Mouse (Mus musculus) kidney, postnatal 0 days (tissue): ENCODE data around the gene Adam10. TPM values are rescaled to one million over a fixed set of nuclear protein-coding genes. Genes with fewer than 3 reads are reported as not detected.

Experiments used
- ATAC-seq: fragments of 200-750 bp; cut with Nextera tagmentation; replicated peaks from 2 replicates; pipeline ENCODE4 v1.8.0; 2017; ENCODE audit warnings: low read depth, moderate number of reproducible peaks, moderate TSS enrichment, moderate library complexity; ENCODE audit not compliant: low FRiP score
- DNase-seq: peaks from one replicate; pipeline ENCODE4 v3.0.0-alpha.2; 2016; ENCODE audit warnings: low spot score
- H3K27ac ChIP-seq: fragments of 300-500 bp; sonication (generic); 2 replicates; pipeline ENCODE4 v1.5.1; 2014; ENCODE audit warnings: mild to moderate bottlenecking
- H3K27me3 ChIP-seq: fragments of 300-500 bp; sonication (generic); 2 replicates; pipeline ENCODE4 v1.6.1; 2014; ENCODE audit warnings: low read length, mixed read lengths; ENCODE audit not compliant: insufficient read depth
- H3K36me3 ChIP-seq: fragments of 300-500 bp; sonication (generic); 2 replicates; pipeline ENCODE4 v1.6.1; 2014; ENCODE audit warnings: low read length, mixed read lengths; ENCODE audit not compliant: insufficient read depth
- H3K4me1 ChIP-seq: fragments of 300-500 bp; sonication (generic); replicated peaks from 2 replicates; pipeline ENCODE4 v1.6.1; 2014; ENCODE audit warnings: antibody characterized with exemption, low read length, mixed read lengths; ENCODE audit not compliant: insufficient read depth
- H3K4me2 ChIP-seq: fragments of 300-500 bp; sonication (generic); 2 replicates; pipeline ENCODE4 v1.6.1; 2014; ENCODE audit warnings: mild to moderate bottlenecking, low read length, moderate library complexity, mixed read lengths
- H3K4me3 ChIP-seq: fragments of 300-500 bp; sonication (generic); replicated peaks from 2 replicates; pipeline ENCODE4 v1.5.1; 2014; ENCODE audit warnings: low read depth, low read length
- H3K9ac ChIP-seq: fragments of 300-500 bp; sonication (generic); 2 replicates; pipeline ENCODE4 v1.6.1; 2014; ENCODE audit warnings: low read depth, low read length
- H3K9me3 ChIP-seq: fragments of 300-500 bp; sonication (generic); replicated peaks from 2 replicates; pipeline ENCODE4 v1.6.1; 2016; ENCODE audit warnings: low read length, inconsistent platforms, mixed read lengths
- CTCF ChIP-seq: IDR thresholded peaks from 2 replicates; pipeline ENCODE4 v1.5.1; 2016; ENCODE audit warnings: antibody characterized with exemption, low read depth, mild to moderate bottlenecking, moderate library complexity
- WGBS: fragments of 180-500 bp; shearing (Covaris S2); extraction: QIAGEN DNeasy Blood & Tissue Kit; methylation state at CpG from one replicate; pipeline ENCODE4 v1.1.7; 2014; 5-methylcytosine and 5-hydroxymethylcytosine counted together
- polyA plus RNA-seq: library from polyadenylated mRNA; unstranded; fragments of >200 nt; fragmentation: Nextera tagmentation; extraction: Ambion mirVana; gene quantifications from 2 replicates; pipeline ENCODE4 v1.2.1, GENCODE M21; 2015

The Adam10 gene
- polyA plus RNA-seq, 1 experiment from 2014 or later: 70.5 TPM

- DNase-seq (no peak), ATAC-seq (no peak)
- H3K36me3 ChIP-seq: no peaks in the 10 kb centered on the region
- H3K4me3 ChIP-seq: no peak overlapping the region
- no peak for TF ChIP-seq CTCF
- no peaks in the 10 kb centered on the region for H3K9me3 ChIP-seq
- no peaks in the 10 kb centered on the region for H3K27me3 ChIP-seq
- no peak overlapping the region for H3K4me2 ChIP-seq
- H3K4me1 ChIP-seq: 0 out of 2 replicates have a peak, but pooled peaks cover 10% of the 10 kb centered on the region
- H3K27ac ChIP-seq: no peak overlapping the region
- WGBS: 74% methylated on average over 2 of the region's 2 CpGs
- no peak overlapping the region for H3K9ac ChIP-seq
Measured at GRCm38 (mm10) chr9:70658266-70658665, 20.5 kb upstream of the Adam10 start.

- Histone ChIP-seq H3K27me3 (no peaks in the 10 kb centered on the region), H3K9me3 (no peaks in the 10 kb centered on the region), H3K4me1 (no peaks in the 10 kb centered on the region), H3K4me2 (no peak overlapping the region), H3K9ac (no peak overlapping the region), H3K27ac (no peak overlapping the region), H3K36me3 (no peaks in the 10 kb centered on the region), H3K4me3 (no peak overlapping the region)
- TF ChIP-seq CTCF: no peak
- ATAC-seq (no peak), DNase-seq (no peak)
- WGBS: 84% methylated on average over 4 of the region's 4 CpGs
Measured at GRCm38 (mm10) chr9:70664847-70665246, 13.9 kb upstream of the Adam10 start.

- 76% methylated on average over 16 of the region's 16 CpGs for WGBS
- DNase-seq (no peak), ATAC-seq (no peak)
- H3K27ac ChIP-seq: no peak overlapping the region
- H3K4me3 ChIP-seq: no peak overlapping the region
- H3K27me3 ChIP-seq: no peaks in the 10 kb centered on the region
- no peaks in the 10 kb centered on the region for H3K4me1 ChIP-seq
- H3K36me3 ChIP-seq: no peaks in the 10 kb centered on the region
- H3K9ac ChIP-seq: no peak overlapping the region
- H3K9me3 ChIP-seq: no peaks in the 10 kb centered on the region
- no peak for TF ChIP-seq CTCF
- no peak overlapping the region for H3K4me2 ChIP-seq
Measured at GRCm38 (mm10) chr9:70665372-70666145, 13.2 kb upstream of the Adam10 start.

GRCm38 (mm10) chr9:70666811-70667210 is 12.0 kb upstream of the Adam10 start:
- H3K27me3 ChIP-seq: no peaks in the 10 kb centered on the region

GRCm38 (mm10) chr9:70668048-70668447 is 10.7 kb upstream of the Adam10 start:
- DNase-seq (no peak), ATAC-seq (no peak)
- peak; percentile 52 for TF ChIP-seq CTCF
- Histone ChIP-seq H3K27ac (no peak overlapping the region), H3K4me1 (no peaks in the 10 kb centered on the region), H3K9me3 (no peaks in the 10 kb centered on the region), H3K9ac (no peak overlapping the region), H3K4me2 (no peak overlapping the region), H3K36me3 (no peaks in the 10 kb centered on the region), H3K4me3 (no peak overlapping the region), H3K27me3 (no peaks in the 10 kb centered on the region)

More at GRCm38 (mm10) chr9:70666811-70667210, 12.0 kb upstream of the Adam10 start:
- DNase-seq: peak; percentile 40
- ATAC-seq: no peak
- no peaks in the 10 kb centered on the region for H3K9me3 ChIP-seq
- H3K4me2 ChIP-seq: no peak overlapping the region
- no peak overlapping the region for H3K4me3 ChIP-seq
- no peaks in the 10 kb centered on the region for H3K36me3 ChIP-seq
- no peaks in the 10 kb centered on the region for H3K4me1 ChIP-seq
- 61% methylated on average over 7 of the region's 7 CpGs for WGBS
- no peak overlapping the region for H3K9ac ChIP-seq
- H3K27ac ChIP-seq: no peak overlapping the region
- no peak for TF ChIP-seq CTCF

GRCm38 (mm10) chr9:70669197-70669596 is 9.6 kb upstream of the Adam10 start:
- TF ChIP-seq CTCF: no peak
- Histone ChIP-seq H3K27ac (no peak overlapping the region), H3K4me3 (no peak overlapping the region), H3K4me1 (no peaks in the 10 kb centered on the region), H3K9ac (no peak overlapping the region), H3K4me2 (no peak overlapping the region), H3K36me3 (no peaks in the 10 kb centered on the region), H3K9me3 (no peaks in the 10 kb centered on the region), H3K27me3 (no peaks in the 10 kb centered on the region)
- no peak for ATAC-seq
- DNase-seq: no peak
- 56% methylated on average over 2 of the region's 2 CpGs for WGBS
